Mouse (Mus musculus): ENCODE data around the gene Atad5.

- TF ChIP-seq CTCF (conservative IDR thresholded peaks at IDR 0.05; ENCODE audit: low read length): no peak
- TF ChIP-seq NANOG (IDR thresholded peaks at IDR 0.05; ENCODE audit: borderline replicate concordance, low read length): no peak
- TF ChIP-seq POU5F1 (IDR thresholded peaks at IDR 0.05; ENCODE audit: borderline replicate concordance, low read length): no peak
Measured at GRCm38 (mm10) chr11:80170351-80170750, 81.2 kb downstream of the Atad5 start.

Measured in E14TG2a.4 (cell line).